Mouse (Mus musculus) 3134 (cell line): ENCODE measurements around the gene Gm15091.

Experiments
- DNase-seq: peaks from one replicate; pipeline ENCODE4 v3.0.0-alpha.2; 2011; ENCODE audit warnings: low spot score; ENCODE audit not compliant: insufficient read length; ENCODE audit errors: extremely low read depth

The Gm15091 gene

DNA sequence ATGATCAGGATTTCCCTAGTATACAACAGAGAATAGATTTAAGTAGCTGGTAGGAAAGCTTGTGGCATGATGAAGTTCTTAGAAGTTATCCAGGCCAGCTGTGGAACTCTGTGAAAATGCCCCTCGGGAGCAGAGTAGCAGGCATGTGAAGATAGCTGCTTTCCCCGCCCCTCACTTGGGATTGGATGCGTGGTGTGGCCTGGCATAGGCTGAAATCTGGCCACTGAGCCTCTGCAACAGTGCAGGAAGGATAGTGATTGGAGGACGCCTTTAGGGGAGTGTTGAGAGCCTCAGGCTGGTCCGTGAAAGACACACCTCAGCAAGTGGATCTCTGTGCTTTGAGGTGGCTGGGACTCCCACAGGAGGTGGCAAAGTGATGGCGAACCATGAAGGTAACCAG lies at the start of gene Gm15091:
Gm15091 (plus strand) TSS at position 301 of the 400 bp plus-strand sequence.
- DNase-seq, result peak; percentile 7
